Mouse (Mus musculus) kidney, adult 10 weeks (tissue): ENCODE results near the gene Zfp128. TPM values are rescaled to one million over a fixed set of nuclear protein-coding genes. Genes with fewer than 3 reads are reported as not detected.

Experiments used
- polyA plus RNA-seq: library from polyadenylated mRNA; stranded (reverse); fragments of 350-450 nt; fragmentation: Illumina TruSeq; extraction: RNeasy Lipid Tissue Mini Kit (QIAGEN cat#74804); gene quantifications from one replicate; pipeline ENCODE4 v1.2.3, GENCODE M21; 2014; ENCODE audit warnings: low read depth, low replicate concordance

Gene Zfp128
- polyA plus RNA-seq, result 5.7 TPM

GRCm38 (mm10) chr7:12880911-12881660, at the start of gene Zfp128:
Zfp128 (plus strand) TSS chr7:12881177.

GRCm38 (mm10) chr7:12834162-12835120, 46.5 kb upstream of the Zfp128 start, which contains the start of gene Zfp110:
Zfp110 (plus strand) TSS chr7:12834761.

GRCm38 (mm10) chr7:12897655-12898410, 16.9 kb downstream of the Zfp128 start, which contains the start of gene Zscan22:
Zscan22 (plus strand) TSS chr7:12897815.

GRCm38 (mm10) chr7:12921705-12922465, 40.9 kb downstream of the Zfp128 start, which contains the start of gene Rps5:
Rps5 (plus strand) TSS chr7:12922290.

GRCm38 (mm10) chr7:12927191-12927680, 46.3 kb downstream of the Zfp128 start, which contains the start of gene Rnf225:
Rnf225 (plus strand) TSS chr7:12927416.

Other genes starting within 250 kb of the Zfp128 start
- not detected for gene Vmn2r54, start 240.9 kb upstream of the Zfp128 start, polyA plus RNA-seq
- not detected for gene Vmn2r55, start 196.2 kb upstream of the Zfp128 start, polyA plus RNA-seq
- gene Vmn2r56, start 146.2 kb upstream of the Zfp128 start, polyA plus RNA-seq, result not detected
- gene Zscan18, start 77.5 kb upstream of the Zfp128 start, polyA plus RNA-seq, result 0.81 TPM
- 24.1 TPM for gene Zfp329, start 62.3 kb upstream of the Zfp128 start, polyA plus RNA-seq
- gene Zfp110, start 46.4 kb upstream of the Zfp128 start, polyA plus RNA-seq, result 30.9 TPM
- gene Zscan22, start 16.6 kb downstream of the Zfp128 start, polyA plus RNA-seq, result 5.6 TPM
- 13.9 TPM for gene Rps5, start 41.1 kb downstream of the Zfp128 start, polyA plus RNA-seq
- 0.16 TPM for gene Rnf225, start 46.2 kb downstream of the Zfp128 start, polyA plus RNA-seq
- 2.7 TPM for gene Zfp324, start 84.7 kb downstream of the Zfp128 start, polyA plus RNA-seq
- 2.0 TPM for gene Zfp446, start 96.7 kb downstream of the Zfp128 start, polyA plus RNA-seq
- gene Slc27a5, start 117.0 kb downstream of the Zfp128 start, polyA plus RNA-seq, result not detected
- 13.1 TPM for gene Trim28, start 117.9 kb downstream of the Zfp128 start, polyA plus RNA-seq
- gene Zbtb45, start 128.9 kb downstream of the Zfp128 start, polyA plus RNA-seq, result 0.44 TPM
- 117 TPM for gene Chmp2a, start 153.6 kb downstream of the Zfp128 start, polyA plus RNA-seq
- gene Ube2m, start 157.1 kb downstream of the Zfp128 start, polyA plus RNA-seq, result 64.8 TPM
- 0.36 TPM for gene Mzf1, start 173.6 kb downstream of the Zfp128 start, polyA plus RNA-seq
- not detected for gene Vmn1r85, start 214.0 kb downstream of the Zfp128 start, polyA plus RNA-seq
- gene Vmn1r86, start 238.7 kb downstream of the Zfp128 start, polyA plus RNA-seq, result not detected